Mouse (Mus musculus): ENCODE measurements around the gene Bst1.

The Bst1 gene

GRCm38 (mm10) chr5:43814536-43814935, 4.1 kb upstream of the Bst1 start:
- DNase-seq = no peak

GRCm38 (mm10) chr5:43815769-43816168, 2.9 kb upstream of the Bst1 start:
- DNase-seq = no peak

GRCm38 (mm10) chr5:43820785-43821184, 2.1 kb downstream of the Bst1 start:
- DNase-seq = no peak

GRCm38 (mm10) chr5:43821538-43821937, 2.9 kb downstream of the Bst1 start, which contains the start of gene Fbxl5:
Gene Fbxl5 (minus strand): TSS chr5:43821638.
- no peak for DNase-seq

- peak; percentile 12 for DNase-seq
These were observed 3.5 kb downstream of the Bst1 start for GRCm38 (mm10) chr5:43822199-43822598.

- DNase-seq = no peak
These were observed 4.1 kb downstream of the Bst1 start for GRCm38 (mm10) chr5:43822824-43823223.

GRCm38 (mm10) chr5:43824580-43824979, 5.9 kb downstream of the Bst1 start:
- no peak for DNase-seq

GRCm38 (mm10) chr5:43826883-43827282, 8.2 kb downstream of the Bst1 start:
- no peak for DNase-seq

GRCm38 (mm10) chr5:43827366-43827765, 8.7 kb downstream of the Bst1 start:
- peak; percentile 72 for DNase-seq

- DNase-seq = no peak
These were observed 17.9 kb downstream of the Bst1 start for GRCm38 (mm10) chr5:43836590-43836989.

- peak; percentile 78 for DNase-seq
These were observed 18.7 kb downstream of the Bst1 start for GRCm38 (mm10) chr5:43837372-43837771.

- peak; percentile 80 for DNase-seq
These were observed 22.7 kb downstream of the Bst1 start for GRCm38 (mm10) chr5:43841144-43842010.

GRCm38 (mm10) chr5:43842011-43842285, 23.3 kb downstream of the Bst1 start:
- DNase-seq = no peak

- no peak for DNase-seq
These were observed 24.0 kb downstream of the Bst1 start for GRCm38 (mm10) chr5:43842576-43843155.

GRCm38 (mm10) chr5:43845083-43845482, 26.4 kb downstream of the Bst1 start:
- no peak for DNase-seq

- DNase-seq = no peak
These were observed 27.0 kb downstream of the Bst1 start for GRCm38 (mm10) chr5:43845646-43846045.

GRCm38 (mm10) chr5:43846227-43846626, 27.5 kb downstream of the Bst1 start:
- peak; percentile 13 for DNase-seq

- no peak for DNase-seq
These were observed 28.9 kb downstream of the Bst1 start for GRCm38 (mm10) chr5:43847555-43847954.

- DNase-seq = no peak
These were observed 29.6 kb downstream of the Bst1 start for GRCm38 (mm10) chr5:43848275-43848674.

- peak; percentile 21 for DNase-seq
These were observed 34.6 kb downstream of the Bst1 start for GRCm38 (mm10) chr5:43853096-43853867.

GRCm38 (mm10) chr5:43853868-43854488, 35.3 kb downstream of the Bst1 start:
- no peak for DNase-seq

- DNase-seq = no peak
These were observed 37.1 kb downstream of the Bst1 start for GRCm38 (mm10) chr5:43855769-43856168.

- DNase-seq = no peak
These were observed 41.0 kb downstream of the Bst1 start for GRCm38 (mm10) chr5:43859663-43860062.

All from retina, postnatal 1 day (tissue).